Mouse (Mus musculus) CH12.LX (cell line): ENCODE measurements at regions not wholly inside any gene's neighbourhood (a gene's known extent, or its start where the extent isn't known, plus 50 kb on each side); places are given as distances from the start of the nearest gene placed in this dataset.

Source experiments
- DNase-seq: peaks from one replicate; pipeline ENCODE4 v3.0.0-alpha.2; 2013; ENCODE audit errors: extremely low read depth
- H3K27ac ChIP-seq: 2 replicates; pipeline ENCODE4 v1.5.1; 2012; ENCODE audit warnings: low read depth, mild to moderate bottlenecking, control low read depth, moderate library complexity; ENCODE audit not compliant: insufficient read depth
- H3K27me3 ChIP-seq: replicated peaks from 2 replicates; pipeline ENCODE3; 2012; ENCODE audit warnings: inconsistent platforms
- H3K36me3 ChIP-seq, 2 experiments: replicated peaks in 1 of 2; 2 replicates each; pipeline versions ENCODE3 to v1.6.1; 2012; ENCODE audit warnings: inconsistent platforms in 1 of 2, low read length in 1 of 2, mild to moderate bottlenecking in 1 of 2, mixed read lengths in 1 of 2, moderate library complexity in 1 of 2; ENCODE audit not compliant: control insufficient read depth in 1 of 2, insufficient read depth in 1 of 2
- H3K4me1 ChIP-seq, 2 experiments: 2 replicates each; pipeline ENCODE4 v1.6.1; 2012; ENCODE audit warnings: inconsistent platforms in 1 of 2, moderate library complexity in 1 of 2; ENCODE audit not compliant: insufficient read depth in 2 of 2, control insufficient read depth in 1 of 2
- H3K4me2 ChIP-seq: 2 replicates; pipeline ENCODE4 v1.6.1; 2012; ENCODE audit warnings: low read depth, mild to moderate bottlenecking, control low read depth; ENCODE audit not compliant: poor library complexity, insufficient read depth, severe bottlenecking
- H3K4me3 ChIP-seq, 3 experiments: fragments of 150-350 bp in 1 of 3; sonication (generic) in 1 of 3; replicated peaks in 1 of 3; 2 replicates each; pipeline versions ENCODE3 to v1.5.1; 2011 to 2012; ENCODE audit warnings: low read depth in 2 of 3, low read length in 2 of 3, mild to moderate bottlenecking in 2 of 3, moderate library complexity in 2 of 3, control low read depth in 1 of 3, improper control_type of control experiment in 1 of 3, inconsistent platforms in 1 of 3, mixed read lengths in 1 of 3; ENCODE audit not compliant: poor library complexity in 1 of 3
- H3K79me2 ChIP-seq: replicated peaks from 2 replicates; pipeline ENCODE4 v1.6.1; 2012; ENCODE audit warnings: mild to moderate bottlenecking, moderate library complexity; ENCODE audit not compliant: control insufficient read depth, poor library complexity, insufficient read depth, severe bottlenecking; ENCODE audit errors: extremely low read depth
- H3K9ac ChIP-seq: 2 replicates; pipeline ENCODE4 v1.6.1; 2012; ENCODE audit warnings: low read depth, mild to moderate bottlenecking, control low read depth, moderate library complexity; ENCODE audit not compliant: insufficient read depth
- H3K9me3 ChIP-seq: replicated peaks from 2 replicates; pipeline ENCODE3; 2012; ENCODE audit warnings: low read length, inconsistent platforms, mixed read lengths
- BHLHE40 ChIP-seq: IDR thresholded peaks from 2 replicates; pipeline ENCODE4 v1.6.1; 2011; ENCODE audit warnings: mild to moderate bottlenecking, low read depth, low read length, improper control_type of control experiment
- CHD2 ChIP-seq: IDR thresholded peaks from 2 replicates; pipeline ENCODE4 v1.6.1; 2011; ENCODE audit warnings: low read length, improper control_type of control experiment
- ETS1 ChIP-seq: conservative IDR thresholded peaks from 2 replicates; pipeline ENCODE4 v1.6.1; 2012; ENCODE audit warnings: low read depth, mild to moderate bottlenecking, inconsistent platforms, low read length, improper control_type of control experiment, moderate library complexity
- IRF4 ChIP-seq: IDR thresholded peaks from 2 replicates; pipeline ENCODE4 v1.6.1; 2014; ENCODE audit warnings: low read depth, mild to moderate bottlenecking, inconsistent platforms, low read length, improper control_type of control experiment
- JUND ChIP-seq: conservative IDR thresholded peaks from 2 replicates; pipeline ENCODE4 v1.6.1; 2011; ENCODE audit warnings: low read depth, low read length, improper control_type of control experiment
- MAX ChIP-seq: IDR thresholded peaks from 2 replicates; pipeline ENCODE4 v1.6.1; 2011; ENCODE audit warnings: low read length, improper control_type of control experiment
- NRF1 ChIP-seq: IDR thresholded peaks from 2 replicates; pipeline ENCODE4 v1.6.1; 2014; ENCODE audit warnings: low read depth, mild to moderate bottlenecking, inconsistent platforms, low read length, improper control_type of control experiment, moderate library complexity
- POLR2AphosphoS2 ChIP-seq: IDR thresholded peaks from 2 replicates; pipeline ENCODE4 v1.6.1; 2011; ENCODE audit warnings: low read depth, low read length, improper control_type of control experiment
- SIN3A ChIP-seq: IDR thresholded peaks from 2 replicates; pipeline ENCODE4 v1.6.1; 2012; ENCODE audit warnings: low read length, improper control_type of control experiment, inconsistent platforms
- SMC3 ChIP-seq: IDR thresholded peaks from 2 replicates; pipeline ENCODE4 v1.6.1; 2011; ENCODE audit warnings: low read depth, low read length, improper control_type of control experiment
- TCF12 ChIP-seq: IDR thresholded peaks from 2 replicates; pipeline ENCODE4 v1.6.1; 2014; ENCODE audit warnings: low read depth, mild to moderate bottlenecking, inconsistent platforms, low read length, improper control_type of control experiment
- UBTF ChIP-seq: IDR thresholded peaks from 2 replicates; pipeline ENCODE4 v1.6.1; 2012; ENCODE audit warnings: low read depth, mild to moderate bottlenecking, inconsistent platforms, low read length, improper control_type of control experiment, moderate library complexity
- ZKSCAN1 ChIP-seq: IDR thresholded peaks from 2 replicates; pipeline ENCODE4 v1.6.1; 2012; ENCODE audit warnings: low read depth, inconsistent platforms, low read length, improper control_type of control experiment, borderline replicate concordance
- ZMIZ1 ChIP-seq: IDR thresholded peaks from 2 replicates; pipeline ENCODE4 v1.6.1; 2012; ENCODE audit warnings: low read depth, mild to moderate bottlenecking, inconsistent platforms, low read length, improper control_type of control experiment
- dilution Hi-C: fragments of 300-500 bp; cut with MboI; formaldehyde crosslinking; loops from 2 replicates; pipeline ENCODE4 v1.14.3; 2020; ENCODE audit warnings: low sequenced_read_pairs; ENCODE audit not compliant: extremely low pct_unique_long_range_greater_than_20kb, extremely low pct_ligation_motif_present
- in situ Hi-C: fragments of 300-500 bp; cut with MboI; formaldehyde crosslinking; loops from 3 replicates; pipeline ENCODE4 v1.14.3; 2019; ENCODE audit warnings: low sequenced_read_pairs, low pct_ligation_motif_present, low pct_unique_long_range_greater_than_20kb, mixed read lengths

DNA sequence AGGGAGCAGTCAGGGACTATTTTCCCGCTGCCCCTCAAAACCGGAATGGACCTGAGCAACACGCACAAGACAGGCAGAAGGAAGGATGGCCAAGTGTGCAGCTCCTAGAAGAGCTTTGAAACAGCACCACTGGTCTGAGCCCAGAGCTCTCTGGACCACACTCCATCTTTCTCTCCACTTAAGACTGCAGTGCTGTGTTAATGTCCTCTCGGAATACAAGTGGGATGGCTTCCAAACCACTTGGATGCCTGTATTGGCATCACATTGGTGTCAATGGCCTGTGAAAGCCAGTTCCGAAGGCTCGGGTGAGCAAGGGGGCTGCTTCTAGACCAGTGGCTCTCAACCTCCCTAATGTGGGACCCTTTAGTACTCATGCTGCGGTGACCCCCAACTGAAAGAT, 77.4 kb upstream of the Ccn6 start:
- TF ChIP-seq MAX = no peak
- TF ChIP-seq JUND = no peak
- no peak for TF ChIP-seq SMC3
- TF ChIP-seq ETS1 = no peak
- no peak for TF ChIP-seq BHLHE40
- no peak for TF ChIP-seq IRF4
- TF ChIP-seq NRF1 = no peak
- no peak for TF ChIP-seq ZKSCAN1
- no peak for TF ChIP-seq UBTF
- no peak for TF ChIP-seq SIN3A
- TF ChIP-seq POLR2AphosphoS2 = no peak
- no peak for TF ChIP-seq TCF12
- no peak for TF ChIP-seq ZMIZ1
- in situ Hi-C loops = no loop called here
- Histone ChIP-seq H3K4me3 (no peak overlapping the region), H3K4me1 (peaks cover 0 to 24% of the 10 kb centered on the region in 2 experiments; a peak in 2 of 4 replicates), H3K9me3 (no peaks in the 10 kb centered on the region), H3K4me2 (no peak overlapping the region), H3K36me3 (no peaks in the 10 kb centered on the region), H3K79me2 (no peaks in the 10 kb centered on the region), H3K27me3 (no peaks in the 10 kb centered on the region), H3K9ac (no peak overlapping the region), H3K27ac (no peak overlapping the region)
- dilution Hi-C loops = no loop called here
- no peak for DNase-seq

DNA sequence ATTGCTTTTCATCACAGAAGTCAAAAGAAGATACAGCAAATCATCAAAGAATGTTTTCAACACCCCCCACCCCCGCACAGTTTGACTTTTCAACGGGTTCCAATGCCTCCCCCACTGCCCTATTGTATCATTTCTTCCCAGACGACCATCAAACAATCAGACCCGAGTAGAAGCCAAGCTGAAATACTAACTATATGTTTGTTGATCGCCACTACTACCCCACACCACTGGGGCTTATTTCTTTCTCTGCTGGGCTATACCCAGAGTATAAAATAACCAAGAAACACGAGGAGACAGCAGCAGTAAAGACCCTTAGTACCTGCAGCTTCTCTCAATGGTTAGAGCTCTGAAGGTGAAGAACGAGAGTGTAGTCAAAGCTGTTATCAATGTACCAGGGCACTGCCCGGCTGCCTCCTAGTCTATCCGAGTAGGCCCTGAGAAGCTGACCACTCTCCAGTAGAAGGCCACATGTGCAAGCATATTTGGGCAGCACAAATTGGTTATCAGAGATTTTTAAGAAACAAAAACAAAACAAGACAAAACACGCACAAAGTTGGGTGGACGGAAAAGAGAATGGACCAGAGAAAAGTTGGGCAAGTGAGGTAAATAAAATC, 76.7 kb upstream of the Ccn6 start:
- no peak overlapping the region for H3K27ac ChIP-seq
- H3K4me3 ChIP-seq = no peak overlapping the region
- no peaks in the 10 kb centered on the region for H3K9me3 ChIP-seq
- peaks cover 0 to 24% of the 10 kb centered on the region in 2 experiments; a peak in 2 of 4 replicates for H3K4me1 ChIP-seq
- dilution Hi-C loops = no loop called here
- H3K4me2 ChIP-seq = peak overlapping the region; percentile 76
- no peak for DNase-seq
- H3K9ac ChIP-seq = no peak overlapping the region
- in situ Hi-C loops = no loop called here
- H3K79me2 ChIP-seq = no peaks in the 10 kb centered on the region
- TF ChIP-seq IRF4 = 0 out of 2 replicates have a peak, but pooled peaks have one; percentile 6
- no peak for TF ChIP-seq ETS1
- 0 out of 2 replicates have a peak, but pooled peaks have one; percentile 7 for TF ChIP-seq CHD2
- no peaks in the 10 kb centered on the region for H3K36me3 ChIP-seq
- H3K27me3 ChIP-seq = no peaks in the 10 kb centered on the region
